Mouse (Mus musculus) left cerebral cortex, postnatal 14 days (tissue): ENCODE measurements around the gene Mapk1. TPM values are rescaled to one million over a fixed set of nuclear protein-coding genes. Genes with fewer than 3 reads are reported as not detected.

Source experiments
- DNase-seq, 2 experiments: peaks; one replicate each; pipeline ENCODE4 v3.0.0; 2021 to 2022; ENCODE audit warnings: low spot score in 2 of 2, mixed read lengths in 1 of 2
- intact Hi-C: fragments of 180-260 bp; cut with DNase I; formaldehyde crosslinking; loops from one replicate; pipeline ENCODE4 v1.15.1; 2025
- total RNA-seq, 2 experiments: library from RNA; stranded (reverse); gene quantifications; 2 replicates each; pipeline ENCODE4 v1.2.3; 2021

Mapk1 gene
- total RNA-seq, 2 experiments from 2014 or later, result 524 to 615 TPM

- no peak for DNase-seq
- intact Hi-C loops, result no loop called here
Observed at GRCm38 (mm10) chr16:17010036-17010435, 26.9 kb downstream of the Mapk1 start.

GRCm38 (mm10) chr16:17012583-17012982 is 29.4 kb downstream of the Mapk1 start:
- intact Hi-C loops, result no loop called here

DNA sequence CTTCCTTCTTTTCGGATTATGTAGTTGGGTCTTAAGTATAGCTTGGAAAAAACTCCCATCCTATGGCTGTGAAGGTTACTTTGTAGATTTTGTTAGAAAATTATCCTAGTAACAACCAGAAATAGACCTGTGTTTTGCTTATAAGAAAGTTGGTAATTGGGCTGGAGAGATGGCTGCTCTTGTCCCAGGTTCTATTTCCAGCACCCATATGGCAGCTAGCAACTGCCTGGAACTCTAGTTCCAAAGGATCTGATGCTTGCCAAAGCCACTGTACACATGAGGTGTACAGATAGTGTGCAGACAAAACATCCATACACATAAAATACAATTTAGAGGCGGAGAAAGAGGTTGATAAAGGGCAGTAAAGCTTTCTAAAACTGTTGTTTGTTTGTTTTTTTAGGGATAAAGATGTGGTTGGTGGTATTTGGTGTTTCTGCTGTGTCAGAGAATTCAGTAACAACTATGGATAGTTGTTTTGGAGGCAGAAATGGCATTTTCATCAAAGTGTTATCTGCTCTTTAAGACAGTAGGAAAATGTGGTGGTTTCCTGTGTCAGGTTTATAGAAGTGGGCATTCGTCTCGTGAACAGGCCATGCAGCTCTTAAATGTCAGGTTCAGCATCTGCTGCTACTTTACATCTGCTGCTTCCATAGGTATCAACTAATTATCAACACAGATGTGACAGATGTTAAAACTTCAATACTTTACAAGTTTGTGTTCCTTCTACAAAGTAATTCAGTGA is 32.1 kb downstream of the Mapk1 start:
- DNase-seq, result peak; percentile 31 to 66

More at GRCm38 (mm10) chr16:17012583-17012982, 29.4 kb downstream of the Mapk1 start:
- DNase-seq, result no peak

GRCm38 (mm10) chr16:17015853-17016230 is 32.7 kb downstream of the Mapk1 start:
- no peak for DNase-seq
- intact Hi-C loops, result no loop called here

More for the DNA sequence above, 32.1 kb downstream of the Mapk1 start:
- intact Hi-C loops, result no loop called here

- DNase-seq, result no peak
- intact Hi-C loops, result no loop called here
Observed at GRCm38 (mm10) chr16:17018071-17018470, 34.9 kb downstream of the Mapk1 start.

DNA sequence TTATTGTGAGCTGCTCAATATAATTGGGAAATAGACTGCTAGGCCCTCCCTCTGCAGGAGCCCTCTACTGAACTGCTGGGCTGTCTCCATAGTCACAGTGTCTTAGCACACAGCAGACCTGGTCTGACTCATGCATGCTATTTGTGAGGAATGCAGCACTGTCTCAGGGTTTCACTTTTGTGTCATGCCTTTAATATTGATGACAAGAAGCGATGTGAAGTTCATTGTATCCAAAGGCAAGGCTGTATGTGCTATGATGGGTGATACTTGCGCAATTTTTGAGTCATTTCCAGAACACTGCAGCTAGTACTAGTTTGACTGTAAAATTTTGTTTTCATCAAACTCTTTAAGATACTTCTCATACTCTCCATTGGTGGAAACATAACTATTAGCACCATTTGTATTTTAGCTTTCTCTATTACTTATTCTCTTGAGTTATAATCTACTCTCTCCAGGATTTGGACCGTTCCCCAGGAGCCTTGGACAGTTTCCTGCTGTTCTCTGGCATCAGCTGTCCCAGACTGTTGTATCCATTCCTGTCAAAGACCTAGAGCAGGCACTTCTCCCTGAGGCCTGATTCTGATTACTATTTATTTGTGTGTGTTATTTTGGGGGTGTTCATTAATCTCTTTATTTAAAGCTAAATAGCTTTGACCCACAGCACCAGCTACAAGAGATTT is 41.4 kb downstream of the Mapk1 start:
- DNase-seq, result no peak
- intact Hi-C loops, result no loop called here

- no peak for DNase-seq
- intact Hi-C loops, result no loop called here
Observed at GRCm38 (mm10) chr16:17029971-17030695, 47.0 kb downstream of the Mapk1 start.

GRCm38 (mm10) chr16:17033754-17034153 is 50.6 kb downstream of the Mapk1 start:
- intact Hi-C loops, result no loop called here
- DNase-seq, result no peak

- no peak for DNase-seq
- intact Hi-C loops, result no loop called here
Observed at GRCm38 (mm10) chr16:17040716-17041115, 57.5 kb downstream of the Mapk1 start.

DNA sequence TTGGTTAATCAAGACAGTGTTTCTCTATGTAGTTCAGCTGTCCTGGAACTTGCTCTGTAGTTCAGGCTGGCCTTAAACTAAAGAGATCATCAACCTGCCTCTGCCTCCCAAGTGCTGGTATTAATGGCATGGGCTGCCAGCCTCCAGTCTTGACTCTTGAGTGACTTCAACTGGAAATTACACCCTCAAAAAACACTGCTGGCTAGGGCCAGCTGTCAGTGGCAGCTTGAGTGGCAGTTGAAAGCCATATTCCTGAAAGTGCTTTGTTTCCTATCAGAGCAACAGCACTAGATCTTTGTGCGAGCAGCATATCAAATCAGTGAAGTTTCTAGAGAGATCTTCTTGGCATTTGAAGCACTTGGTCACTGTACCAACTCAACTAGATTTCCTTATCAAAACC is 58.2 kb downstream of the Mapk1 start:
- intact Hi-C loops, result no loop called here

DNA sequence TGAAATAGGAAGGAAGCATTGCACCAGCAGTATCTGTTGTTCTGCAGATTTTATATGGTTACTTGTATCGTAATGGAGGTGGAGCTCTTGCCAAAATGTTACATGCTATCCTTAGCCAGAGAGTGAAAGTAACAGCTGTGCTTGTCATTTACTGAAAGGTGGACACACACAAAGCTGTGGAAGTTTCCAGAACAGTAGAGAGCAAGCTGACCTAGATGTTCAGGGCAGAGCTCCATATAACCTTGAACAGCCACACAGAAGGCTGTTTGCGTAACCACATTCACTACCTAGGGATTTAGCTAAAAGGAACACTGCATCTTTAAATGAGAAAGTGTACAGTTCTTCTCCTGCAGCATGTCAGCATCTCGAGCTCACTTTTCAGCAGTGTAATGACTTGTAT is 61.1 kb downstream of the Mapk1 start:
- intact Hi-C loops, result no loop called here
- DNase-seq, result no peak

More for the DNA sequence above, 58.2 kb downstream of the Mapk1 start:
- no peak for DNase-seq

DNA sequence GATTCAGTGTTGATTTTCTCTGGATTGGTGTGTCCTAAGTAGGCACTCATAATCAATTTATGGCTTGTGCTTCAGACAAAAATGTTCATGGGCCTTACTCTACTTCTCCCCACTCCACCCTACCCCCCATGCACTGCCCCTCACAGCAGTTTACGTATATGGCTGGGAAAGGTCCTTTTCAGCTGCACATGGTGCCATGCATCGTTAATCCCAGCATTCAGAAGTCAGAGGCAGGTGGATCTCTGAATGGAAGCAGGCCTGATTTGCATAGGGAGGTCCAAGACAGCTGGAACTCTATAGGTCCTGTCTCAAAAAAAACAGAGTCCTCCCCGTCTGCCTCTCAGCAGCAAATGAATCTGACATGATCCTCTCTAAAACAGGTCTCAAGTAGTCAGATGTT is 62.1 kb downstream of the Mapk1 start:
- intact Hi-C loops, result no loop called here

DNA sequence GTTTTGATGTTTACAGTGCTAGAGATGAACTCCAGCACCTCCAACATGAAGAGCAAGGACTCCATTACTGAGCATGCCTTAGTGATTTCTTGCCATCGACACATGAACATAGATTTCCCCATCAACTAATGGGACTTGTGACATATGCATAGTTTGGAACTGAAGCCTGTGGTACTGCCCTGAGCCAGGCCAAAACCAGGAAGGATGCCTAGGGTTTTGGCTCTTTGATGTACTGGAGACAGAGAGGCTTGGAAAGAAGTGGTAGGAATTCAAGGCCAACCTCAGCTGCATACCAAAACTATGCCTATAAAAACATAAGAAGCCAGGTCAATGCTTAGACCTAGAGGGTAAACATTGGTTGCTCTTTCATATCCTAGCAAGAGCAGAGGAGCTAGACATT is 66.7 kb downstream of the Mapk1 start:
- no peak for DNase-seq
- intact Hi-C loops, result no loop called here

More for the DNA sequence above, 62.1 kb downstream of the Mapk1 start:
- DNase-seq, result no peak

DNA sequence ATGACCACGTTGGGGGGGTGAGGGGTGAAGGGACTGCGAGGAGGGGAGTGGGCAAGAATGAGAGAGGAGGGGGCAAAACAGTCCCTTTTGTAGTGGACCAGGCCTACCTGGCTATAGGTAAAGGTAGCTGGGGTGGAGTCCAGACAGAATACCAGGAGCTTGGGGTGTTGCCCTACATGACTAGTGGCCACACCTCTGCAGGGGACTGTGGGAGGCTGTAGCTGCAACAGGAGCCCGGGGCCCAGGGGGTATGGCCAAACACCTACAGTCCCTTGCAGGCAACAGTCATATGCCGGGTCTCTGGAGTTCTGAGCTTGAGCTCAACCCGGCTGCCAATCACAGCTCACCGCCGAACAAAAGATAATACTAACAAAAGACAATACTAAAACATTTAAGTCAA is 68.9 kb downstream of the Mapk1 start:
- DNase-seq, result no peak
- intact Hi-C loops, result no loop called here

- intact Hi-C loops, result no loop called here
- no peak for DNase-seq
Observed at GRCm38 (mm10) chr16:17053903-17054302, 70.7 kb downstream of the Mapk1 start.

- peak; percentile 64 to 80 for DNase-seq
- intact Hi-C loops, result no loop called here
Observed at GRCm38 (mm10) chr16:17055584-17055983, 72.4 kb downstream of the Mapk1 start.

DNA sequence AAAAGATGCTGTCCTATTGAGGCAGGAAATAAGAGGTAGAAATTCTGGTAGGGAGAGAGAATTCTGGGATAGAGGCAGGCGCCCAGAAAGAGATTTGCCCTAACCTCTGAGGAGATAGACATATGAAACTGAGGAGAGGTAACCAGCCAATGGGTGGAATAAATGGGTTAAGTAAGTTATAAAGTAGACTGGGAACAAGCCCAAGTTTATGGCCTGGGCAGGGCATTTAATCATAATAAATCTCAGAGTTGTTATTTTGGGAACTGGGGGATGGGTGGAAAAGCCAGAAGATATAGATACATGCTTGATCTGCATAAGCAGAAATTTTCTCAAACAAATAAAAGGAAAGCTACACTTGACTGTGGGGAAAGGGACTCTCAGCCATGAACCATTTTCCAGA is 79.2 kb downstream of the Mapk1 start:
- intact Hi-C loops, result no loop called here
- DNase-seq, result no peak

- intact Hi-C loops, result no loop called here
Observed at GRCm38 (mm10) chr16:17067552-17067951, 84.4 kb downstream of the Mapk1 start.

GRCm38 (mm10) chr16:17069511-17070443 is 86.6 kb downstream of the Mapk1 start, which contains the start of gene Ypel1:
Gene Ypel1 (plus strand): TSS chr16:17069696.
- intact Hi-C loops, result no loop called here
- DNase-seq, result peak; percentile 56 to 84

More at GRCm38 (mm10) chr16:17067552-17067951, 84.4 kb downstream of the Mapk1 start:
- no peak for DNase-seq
